Mouse (Mus musculus): ENCODE results near the gene Zfp558. TPM values are rescaled to one million over a fixed set of nuclear protein-coding genes. Genes with fewer than 3 reads are reported as not detected.

Gene Zfp558
- 1.2 TPM for polyA plus RNA-seq (2017; shearing (Covaris generic))

GRCm38 (mm10) chr9:18478168-18478567, at the start of gene Zfp558, which contains the start of gene Mbd3l1:
TSS of gene Zfp558 (minus strand) at chr9:18478268.
TSS of gene Mbd3l1 (plus strand) at chr9:18478359.

GRCm38 (mm10) chr9:18430354-18430753, 47.7 kb downstream of the Zfp558 start, which contains the start of gene Mbd3l2:
TSS of gene Mbd3l2 (plus strand) at chr9:18430654.

Other genes starting within 250 kb of the Zfp558 start
- gene Chordc1, start 186.1 kb downstream of the Zfp558 start, polyA plus RNA-seq (2017; shearing (Covaris generic)), result 142 TPM
- not detected for gene Naalad2, start 75.3 kb downstream of the Zfp558 start, polyA plus RNA-seq (2017; shearing (Covaris generic))
- gene Ubtfl1, start 73.8 kb downstream of the Zfp558 start, polyA plus RNA-seq (2017; shearing (Covaris generic)), result 0.15 TPM
- gene Mbd3l2, start 47.6 kb downstream of the Zfp558 start, polyA plus RNA-seq (2017; shearing (Covaris generic)), result not detected
- gene Mbd3l1, start 91 bp upstream of the Zfp558 start, polyA plus RNA-seq (2017; shearing (Covaris generic)), result not detected
- gene Muc16, start 196.3 kb upstream of the Zfp558 start, polyA plus RNA-seq (2017; shearing (Covaris generic)), result not detected